Mouse (Mus musculus): ENCODE data around the gene Spryd7.
A peak's percentile ranks its signal among the peaks of the same experiment; 100 is the strongest.

Spryd7 gene

DNA sequence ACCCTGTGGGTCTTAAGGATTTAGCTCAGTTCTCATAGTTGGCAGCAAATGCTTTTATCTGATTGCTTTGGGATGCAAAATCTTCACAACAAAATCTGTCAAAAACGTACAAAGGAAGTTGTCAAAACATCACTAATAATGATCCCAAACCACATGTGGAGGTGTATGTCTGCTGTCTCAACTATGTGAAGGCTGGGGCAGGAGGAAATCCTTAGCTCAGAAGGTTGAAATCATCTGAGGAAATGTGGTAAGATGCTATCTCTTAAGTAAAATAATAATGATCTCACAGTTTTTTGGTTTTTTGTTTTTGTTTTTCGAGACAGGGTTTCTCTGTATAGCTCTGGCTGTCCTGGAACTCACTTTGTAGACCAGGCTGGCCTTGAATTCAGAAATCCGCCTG is 20.9 kb downstream of the Spryd7 start:
- DNase-seq (ENCODE audit: low spot score in 2 of 2), result no peak

DNA sequence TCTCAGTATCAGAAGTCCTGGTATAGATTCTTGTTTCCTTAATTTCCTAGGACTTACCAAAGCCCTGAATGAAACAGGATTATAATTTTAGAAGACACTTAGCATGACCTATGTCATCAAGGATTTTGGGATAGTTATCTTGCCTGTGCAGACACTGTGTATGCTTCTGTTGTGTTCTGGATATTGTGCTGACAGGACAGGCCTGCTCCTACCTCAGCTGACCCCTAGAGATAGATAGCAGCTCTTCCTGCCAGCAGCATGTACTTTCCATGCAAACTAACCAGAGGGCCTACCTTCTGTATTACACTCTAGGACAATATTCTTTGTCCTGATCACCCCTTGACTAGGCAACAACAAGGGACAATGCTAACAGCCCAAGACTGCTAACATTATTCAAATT is 25.7 kb downstream of the Spryd7 start:
- no peak for DNase-seq (ENCODE audit: low spot score in 2 of 2)

DNA sequence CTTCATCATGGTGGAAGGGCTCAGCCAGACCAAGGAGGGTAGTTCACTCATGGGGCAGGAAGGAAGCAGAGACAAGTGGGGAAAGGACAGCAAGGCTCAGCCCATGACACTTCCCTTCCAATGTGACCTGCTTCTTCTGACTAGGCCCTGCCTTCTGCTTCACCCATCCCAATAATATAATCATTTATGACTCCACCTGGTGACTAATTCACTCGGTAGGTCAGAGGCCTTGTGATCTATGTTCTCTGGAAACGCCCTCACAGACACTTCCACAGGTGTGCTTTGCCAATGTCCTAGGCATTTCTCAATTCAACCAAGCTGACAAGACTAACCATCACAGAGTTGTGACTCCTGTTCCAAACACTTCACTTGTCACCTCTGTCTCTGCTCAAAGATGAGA is 26.3 kb downstream of the Spryd7 start:
- DNase-seq (ENCODE audit: low spot score in 2 of 2), result no peak

DNA sequence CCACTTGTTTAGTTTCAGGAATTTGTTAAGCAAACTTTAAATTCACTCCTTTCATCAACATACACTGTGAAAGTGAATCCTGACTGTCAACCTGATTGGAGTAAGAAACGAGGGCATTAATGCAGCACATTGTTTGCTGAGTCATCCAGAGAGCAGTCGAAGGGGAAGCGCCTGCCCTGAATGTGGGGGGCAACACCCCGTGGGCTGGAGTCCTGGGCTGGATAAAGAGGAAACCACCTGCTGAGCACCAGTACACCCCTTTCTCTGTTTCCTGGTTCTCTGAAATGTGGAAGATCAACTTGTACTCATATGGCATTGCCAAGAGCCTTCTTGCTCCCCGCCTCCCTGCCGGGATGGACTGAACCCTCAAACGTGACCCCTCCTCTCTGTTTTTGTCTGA is 27.2 kb downstream of the Spryd7 start:
- DNase-seq (ENCODE audit: low spot score in 2 of 2), result no peak

DNA sequence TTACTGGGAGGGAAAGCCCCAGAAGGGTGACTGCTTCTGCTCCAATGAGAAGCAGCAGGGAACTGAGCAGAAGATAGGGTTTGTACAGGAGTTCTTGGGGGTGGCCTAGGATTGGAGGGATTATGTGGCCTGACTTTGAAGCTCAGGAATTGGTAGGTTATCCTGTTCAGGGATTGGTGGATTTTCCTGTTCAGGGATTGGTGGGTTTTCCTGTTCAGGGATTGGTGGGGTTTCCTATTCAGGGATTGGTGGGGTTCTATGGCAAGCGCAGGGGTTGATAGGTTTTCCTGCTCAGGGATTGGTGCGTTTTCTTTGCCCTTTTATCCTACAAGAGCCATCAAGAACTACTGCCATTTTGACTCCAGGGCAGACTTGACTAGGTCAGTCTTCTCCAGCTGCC is 30.7 kb downstream of the Spryd7 start:
- DNase-seq (ENCODE audit: low spot score in 2 of 2), result no peak

DNA sequence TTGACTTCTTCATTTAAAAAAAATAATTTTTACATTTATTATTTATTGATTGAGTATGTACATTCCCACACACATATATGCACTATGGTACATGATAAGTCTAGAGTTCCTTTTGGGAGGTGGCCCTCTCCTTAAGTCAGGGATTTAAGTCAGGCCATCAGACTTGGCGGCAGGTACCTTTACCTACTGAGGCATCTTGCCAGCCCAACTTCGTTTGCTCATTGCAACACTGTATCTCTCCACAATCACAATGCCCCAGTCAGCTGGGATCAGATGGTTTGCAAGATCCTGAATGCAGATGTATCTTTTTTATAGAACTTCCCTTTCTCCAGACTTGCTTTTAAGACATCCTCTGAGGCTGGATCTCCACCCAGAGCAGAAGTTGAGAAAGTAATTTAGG is 32.9 kb downstream of the Spryd7 start:
- no peak for DNase-seq (ENCODE audit: low spot score in 2 of 2)

DNA sequence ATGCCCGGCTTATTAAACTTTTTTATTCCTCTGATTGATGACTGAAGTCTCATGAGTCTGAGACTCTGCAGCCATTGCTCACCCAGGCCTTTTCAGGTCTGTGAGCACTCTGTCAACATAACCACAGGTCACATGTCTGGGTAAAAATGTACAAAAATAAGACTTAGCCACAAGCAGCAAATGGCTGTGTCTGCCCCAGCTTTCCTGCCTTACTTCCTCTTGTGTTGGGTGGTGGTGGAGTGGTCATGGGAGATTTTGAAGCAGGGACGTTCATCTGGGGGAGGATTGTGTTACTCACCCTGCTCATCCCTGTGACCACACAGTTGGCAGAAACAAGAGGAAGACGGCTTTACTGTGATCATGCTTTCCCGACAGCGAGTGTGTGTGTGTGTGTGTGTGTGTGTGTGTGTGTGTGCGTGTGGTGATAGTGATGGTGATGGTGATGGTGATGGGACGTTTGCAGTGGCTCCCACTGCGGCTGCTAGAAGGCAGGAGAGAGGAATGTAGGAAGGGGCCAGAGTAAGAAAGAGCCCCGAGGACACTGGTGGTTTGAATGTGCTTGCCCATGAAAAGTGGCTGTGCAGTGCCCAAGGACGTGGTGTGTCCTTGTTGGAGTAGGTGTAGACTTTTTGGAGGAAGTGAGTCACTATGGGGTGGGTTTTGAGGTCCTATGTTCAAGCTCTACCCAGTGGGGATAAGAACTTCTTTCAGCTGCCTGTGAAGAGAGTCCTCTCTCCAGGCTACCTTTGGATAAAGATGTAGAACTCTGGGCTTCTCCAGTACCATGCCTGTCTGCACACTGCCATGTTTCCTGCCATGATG is 37.8 kb downstream of the Spryd7 start:
- no peak for DNase-seq (ENCODE audit: low spot score in 2 of 2)

DNA sequence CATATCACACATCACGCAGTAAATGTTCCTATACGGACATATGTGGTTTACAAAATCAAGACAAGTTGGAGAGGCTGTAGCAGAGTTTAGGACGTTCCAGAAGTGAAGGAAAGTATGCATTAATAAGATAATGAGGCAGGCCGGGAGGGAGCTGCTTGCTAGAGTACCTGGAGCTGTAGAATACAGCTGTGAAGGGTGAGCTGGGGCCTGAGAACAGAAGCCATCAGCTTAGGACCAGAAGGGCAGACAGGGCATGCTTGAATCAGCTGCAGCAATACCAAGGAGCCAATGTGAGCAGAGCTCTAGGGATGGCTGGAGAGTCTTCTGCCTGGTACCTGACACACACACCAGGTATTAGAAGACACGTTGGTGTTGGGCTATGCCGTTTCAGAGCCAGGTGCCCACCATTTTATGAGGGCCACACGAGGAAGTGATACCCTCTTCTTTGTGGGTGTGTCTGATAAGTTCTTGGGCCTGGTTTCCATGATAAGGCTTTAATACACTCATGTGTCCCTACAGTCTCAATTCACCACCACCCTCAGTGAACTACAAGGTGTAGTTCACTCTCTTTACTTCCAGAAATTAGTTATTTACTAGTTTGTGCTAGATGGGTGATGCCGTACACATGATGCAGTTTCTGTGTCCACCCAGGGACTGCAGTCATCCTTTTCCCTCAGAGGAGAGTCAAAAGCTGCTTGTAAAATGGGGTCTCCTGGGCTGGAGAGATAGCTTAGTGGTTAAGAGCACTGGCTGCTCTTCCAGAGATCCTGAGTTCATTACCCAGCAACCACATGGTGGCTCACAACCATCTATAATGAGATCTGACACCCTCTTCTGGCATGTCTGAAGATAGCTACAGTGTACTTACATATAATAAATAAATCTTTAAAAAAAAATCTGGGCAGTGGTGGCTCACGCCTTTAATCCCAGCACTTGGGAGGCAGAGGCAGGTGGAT is 39.9 kb downstream of the Spryd7 start:
- DNase-seq (ENCODE audit: low spot score in 2 of 2), result no peak

DNA sequence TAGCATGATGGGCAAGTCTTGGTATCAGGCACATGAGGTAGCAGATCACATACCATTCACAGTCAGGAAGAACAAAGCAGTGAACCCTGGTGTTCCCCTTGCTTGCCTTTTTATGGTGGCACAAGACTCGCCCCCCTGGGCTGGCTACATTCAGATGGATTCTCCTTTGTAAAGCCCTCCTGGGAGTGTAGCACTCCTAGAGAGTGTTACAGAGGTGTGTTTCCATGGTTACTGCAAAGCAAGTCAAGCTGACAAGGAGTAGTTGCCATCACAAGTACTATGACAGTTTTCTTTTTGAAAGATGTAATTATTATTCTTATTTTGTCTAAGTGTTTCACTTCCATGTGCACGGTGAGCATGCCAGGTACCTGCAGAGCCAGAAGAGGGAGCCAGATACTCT is 45.2 kb downstream of the Spryd7 start:
- no peak for DNase-seq (ENCODE audit: low spot score in 2 of 2)

DNA sequence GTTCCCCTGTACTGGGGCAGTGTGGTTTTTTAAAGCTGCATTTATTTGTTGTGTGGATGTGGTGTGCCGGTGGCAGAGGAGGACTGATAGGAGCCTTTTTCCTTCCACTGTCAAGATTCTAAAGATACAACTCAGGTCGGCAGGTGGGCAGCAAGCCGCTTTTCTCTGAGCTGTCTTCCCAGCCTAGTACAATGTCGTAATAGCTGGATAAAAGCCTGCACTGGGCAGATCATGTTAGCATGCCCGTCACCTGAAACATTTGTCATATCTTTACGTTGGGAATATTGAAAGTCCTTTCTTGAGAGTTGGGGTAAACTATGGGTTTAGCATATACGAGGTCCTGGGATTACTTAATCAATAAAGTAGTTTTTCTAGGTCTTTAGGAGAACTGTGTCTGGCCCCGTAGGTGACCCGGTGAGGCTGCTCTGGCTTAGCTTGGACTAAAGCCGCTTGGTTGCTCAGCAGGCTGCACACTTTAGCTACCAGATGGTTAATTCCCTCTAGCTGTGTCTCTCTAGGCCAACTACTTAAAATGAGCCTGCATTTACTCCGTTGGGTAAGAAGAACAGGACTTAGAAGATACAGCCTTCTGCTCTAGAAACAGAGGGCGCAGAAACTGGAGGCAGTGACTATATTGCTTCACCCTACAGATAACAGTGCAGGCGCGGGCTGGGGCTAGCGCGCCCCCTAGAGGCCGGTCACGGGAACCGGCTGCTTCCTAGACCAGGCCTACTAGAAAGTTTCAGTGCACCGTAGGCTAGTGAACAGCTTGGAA is 58.8 kb downstream of the Spryd7 start:
- DNase-seq (ENCODE audit: low spot score in 2 of 2), result peak; percentile 31 to 67

DNA sequence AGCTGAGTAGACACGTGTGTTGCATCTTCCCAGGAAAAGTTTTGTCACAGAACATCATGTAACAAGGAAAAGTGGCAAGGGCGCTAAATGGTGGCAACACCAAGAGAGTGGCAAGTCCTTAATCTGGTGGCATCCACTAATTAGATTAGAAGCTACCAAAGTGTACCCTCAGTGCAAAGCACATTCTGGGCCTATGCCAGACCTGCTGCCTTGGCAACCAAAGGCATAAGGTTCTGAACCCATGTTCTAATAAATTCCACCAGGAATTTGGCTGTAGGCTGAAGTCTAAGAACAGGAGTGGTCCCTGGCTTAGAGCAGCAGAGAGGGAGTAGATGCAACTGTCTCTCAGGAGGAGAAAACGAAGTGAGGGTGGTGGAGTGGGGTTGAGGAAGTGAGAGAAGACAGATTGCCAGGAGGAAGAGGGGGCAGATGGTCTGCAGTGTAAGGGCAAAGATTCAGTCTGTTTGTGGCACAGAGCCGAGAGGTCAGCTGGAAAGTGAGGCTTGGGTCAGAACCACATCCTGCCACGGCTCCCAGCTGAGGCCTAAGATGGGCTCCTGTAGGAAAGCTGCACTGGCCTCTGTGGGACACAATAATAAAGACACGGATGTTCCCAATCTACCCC is 63.1 kb downstream of the Spryd7 start:
- DNase-seq (ENCODE audit: low spot score in 2 of 2), result peak; percentile 4 to 6

Data from frontal cortex, postnatal 14 days (tissue).